Mouse (Mus musculus): ENCODE measurements around the gene Cryab.

The Cryab gene

GRCm38 (mm10) chr9:50751323-50751722 is at the start of gene Cryab:
Gene Cryab, plus strand, starts transcription at chr9:50751325.
- TF ChIP-seq GATA4 (IDR thresholded peaks at IDR 0.05; ENCODE audit: insufficient replicate concordance, low read length) = no peak

DNA sequence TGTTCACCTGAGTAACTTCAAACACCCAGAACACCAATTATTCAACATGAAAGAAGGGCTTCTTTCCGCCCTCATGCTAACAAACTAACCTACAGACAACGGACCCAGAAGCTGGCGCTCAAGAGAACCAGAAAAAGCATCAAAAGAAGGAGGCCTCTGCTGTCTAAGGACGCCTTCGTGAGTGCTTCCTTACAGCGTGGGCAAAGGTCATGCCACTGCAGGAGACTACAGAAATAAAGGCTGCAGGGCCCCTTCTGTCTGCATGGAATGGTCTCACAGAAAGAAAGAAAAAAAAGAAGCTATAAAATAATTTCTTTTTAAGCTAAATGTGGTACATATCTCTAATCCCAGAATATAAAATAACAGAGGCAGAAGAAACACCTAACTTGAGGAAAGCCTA is 46.2 kb upstream of the Cryab start:
- no peak for TF ChIP-seq GATA4 (IDR thresholded peaks at IDR 0.05; ENCODE audit: insufficient replicate concordance, low read length)

DNA sequence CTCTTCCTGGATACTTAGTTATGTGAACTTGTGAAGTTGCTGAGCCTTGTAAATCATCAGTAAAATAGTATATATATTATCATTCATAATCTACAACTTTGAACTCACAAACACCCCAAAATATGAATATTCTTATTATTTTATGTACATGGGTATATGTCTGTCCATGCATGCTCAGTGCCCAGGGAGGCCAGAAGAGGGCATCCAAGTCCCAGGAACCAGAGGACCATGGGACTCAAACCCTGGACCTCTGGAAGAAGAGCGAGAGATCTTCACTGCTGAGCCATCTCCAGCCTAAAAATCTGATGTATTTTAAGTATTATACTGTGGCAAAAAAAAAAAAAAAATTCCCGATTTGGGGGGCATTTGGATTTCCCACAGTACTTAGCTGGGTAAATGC is 42.0 kb upstream of the Cryab start:
- no peak for TF ChIP-seq GATA4 (IDR thresholded peaks at IDR 0.05; ENCODE audit: insufficient replicate concordance, low read length)

GRCm38 (mm10) chr9:50711337-50711736 is 39.8 kb upstream of the Cryab start:
- TF ChIP-seq GATA4 (IDR thresholded peaks at IDR 0.05; ENCODE audit: insufficient replicate concordance, low read length) = no peak

- TF ChIP-seq GATA4 (IDR thresholded peaks at IDR 0.05; ENCODE audit: insufficient replicate concordance, low read length) = no peak
These were observed 36.9 kb upstream of the Cryab start for GRCm38 (mm10) chr9:50714188-50714587.

- TF ChIP-seq GATA4 (IDR thresholded peaks at IDR 0.05; ENCODE audit: insufficient replicate concordance, low read length) = no peak
These were observed 32.2 kb upstream of the Cryab start for GRCm38 (mm10) chr9:50718878-50719277.

DNA sequence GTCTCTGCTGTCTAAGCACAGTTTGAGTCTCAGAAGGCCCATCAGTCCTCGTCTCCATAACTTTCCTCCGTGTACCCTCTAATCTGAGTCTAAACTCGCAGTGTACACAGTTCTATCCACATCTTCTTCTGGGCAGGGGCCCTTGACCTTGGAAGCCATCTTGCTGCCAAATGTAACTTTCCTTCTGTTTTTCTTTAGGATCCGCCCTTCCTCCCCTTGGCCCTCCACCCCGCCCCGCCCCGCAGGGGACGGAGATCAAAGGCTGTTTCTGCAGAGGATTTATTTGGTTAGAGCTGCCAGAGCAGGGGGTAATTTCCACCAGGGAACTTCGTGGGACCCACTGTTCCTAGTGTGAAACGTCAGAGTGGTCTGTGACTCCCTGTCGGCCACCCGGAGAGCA is 30.1 kb upstream of the Cryab start:
- no peak for TF ChIP-seq GATA4 (IDR thresholded peaks at IDR 0.05; ENCODE audit: insufficient replicate concordance, low read length)

GRCm38 (mm10) chr9:50722451-50722911 is 28.6 kb upstream of the Cryab start:
- TF ChIP-seq GATA4 (IDR thresholded peaks at IDR 0.05; ENCODE audit: insufficient replicate concordance, low read length) = no peak

- TF ChIP-seq GATA4 (IDR thresholded peaks at IDR 0.05; ENCODE audit: insufficient replicate concordance, low read length) = no peak; the same call in 1 of the 2 replicates
These were observed 27.7 kb upstream of the Cryab start for GRCm38 (mm10) chr9:50723406-50723805.

- no peak for TF ChIP-seq GATA4 (IDR thresholded peaks at IDR 0.05; ENCODE audit: insufficient replicate concordance, low read length)
These were observed 27.0 kb upstream of the Cryab start for GRCm38 (mm10) chr9:50724147-50724546.

GRCm38 (mm10) chr9:50724661-50725330 is 26.3 kb upstream of the Cryab start:
- no peak for TF ChIP-seq GATA4 (IDR thresholded peaks at IDR 0.05; ENCODE audit: insufficient replicate concordance, low read length)

DNA sequence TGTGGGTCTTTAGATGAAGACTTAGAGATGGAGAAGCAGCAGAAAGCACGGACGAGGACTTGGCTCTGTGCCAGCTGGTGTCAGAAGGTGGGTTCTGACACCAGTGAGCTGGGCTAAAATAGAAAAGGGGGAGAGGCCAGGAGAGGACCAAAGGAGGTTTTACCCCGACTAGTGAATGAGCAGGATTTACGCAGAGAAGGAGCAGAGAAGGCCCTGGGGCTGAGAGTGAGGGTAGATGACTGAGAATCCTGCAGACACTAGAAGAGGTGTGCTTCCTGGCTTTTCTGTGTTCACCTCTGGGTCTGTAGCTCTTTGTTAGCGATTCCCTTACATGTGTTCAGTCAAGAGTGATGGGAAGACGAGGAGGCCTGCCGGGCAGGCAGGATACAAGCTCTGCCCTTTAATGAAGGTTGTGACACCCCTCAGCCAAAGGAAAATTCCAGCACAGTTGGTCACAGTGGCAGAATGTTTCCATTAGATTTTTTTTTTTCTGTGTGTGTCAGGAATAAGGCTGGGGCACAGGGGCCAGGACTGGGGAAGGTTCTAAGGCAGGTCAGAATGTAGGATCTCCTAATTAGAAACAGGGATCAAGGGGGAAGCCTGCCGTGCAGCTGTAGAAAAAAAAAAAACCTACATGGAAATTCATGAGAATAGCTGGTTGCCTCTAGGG is 25.1 kb upstream of the Cryab start:
- TF ChIP-seq GATA4 (IDR thresholded peaks at IDR 0.05; ENCODE audit: insufficient replicate concordance, low read length) = no peak

- no peak for TF ChIP-seq GATA4 (IDR thresholded peaks at IDR 0.05; ENCODE audit: insufficient replicate concordance, low read length)
These were observed 23.8 kb upstream of the Cryab start for GRCm38 (mm10) chr9:50727171-50727924.

- no peak for TF ChIP-seq GATA4 (IDR thresholded peaks at IDR 0.05; ENCODE audit: insufficient replicate concordance, low read length)
These were observed 23.0 kb upstream of the Cryab start for GRCm38 (mm10) chr9:50727925-50728651.

DNA sequence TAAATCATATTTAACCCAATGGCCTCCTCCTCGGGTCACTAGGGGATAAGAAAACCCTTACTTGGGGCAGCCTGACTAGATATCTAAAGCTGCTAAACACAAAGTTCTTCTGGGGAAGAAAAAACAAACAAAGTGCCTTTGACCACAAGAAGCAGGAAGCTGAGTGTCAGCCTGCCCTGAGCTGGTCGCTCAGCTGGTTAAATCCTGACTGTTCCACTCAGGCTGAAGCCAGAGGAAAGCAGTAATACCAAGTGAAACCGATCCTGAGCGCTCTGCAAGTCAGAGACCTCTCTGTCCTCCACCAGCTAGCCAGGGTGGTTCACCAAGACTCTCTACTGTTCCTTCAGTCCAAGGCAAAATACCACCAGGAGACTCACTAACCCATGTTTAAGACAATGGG is 21.5 kb upstream of the Cryab start:
- no peak for TF ChIP-seq GATA4 (IDR thresholded peaks at IDR 0.05; ENCODE audit: insufficient replicate concordance, low read length)
